Mouse (Mus musculus) megakaryocyte progenitor cell, adult 5-6 weeks (primary cell): ENCODE data around the gene Ttc23. TPM values are rescaled to one million over a fixed set of nuclear protein-coding genes. Genes with fewer than 3 reads are reported as not detected.

ENCODE experiments used
- ATAC-seq: replicated peaks from 2 replicates; pipeline ENCODE4 v1.8.0; 2016; ENCODE audit warnings: mild to moderate bottlenecking, moderate TSS enrichment, inconsistent platforms; ENCODE audit not compliant: poor library complexity
- total RNA-seq, 2 experiments: library from RNA; stranded (forward) in 1 of 2; stranded (reverse) in 1 of 2; fragments of 157-497, 149-512 nt in 1 of 2; fragments of 200-1000 nt in 1 of 2; gene quantifications; 2 replicates each; pipeline versions ENCODE4 v1.2.3 to v1.2.4; 2015 to 2017

The Ttc23 gene
- 0.56 and 1.8 TPM in 2 replicates for total RNA-seq (2015)
- total RNA-seq (2017), result 1.8 and 2.9 TPM in 2 replicates

DNA sequence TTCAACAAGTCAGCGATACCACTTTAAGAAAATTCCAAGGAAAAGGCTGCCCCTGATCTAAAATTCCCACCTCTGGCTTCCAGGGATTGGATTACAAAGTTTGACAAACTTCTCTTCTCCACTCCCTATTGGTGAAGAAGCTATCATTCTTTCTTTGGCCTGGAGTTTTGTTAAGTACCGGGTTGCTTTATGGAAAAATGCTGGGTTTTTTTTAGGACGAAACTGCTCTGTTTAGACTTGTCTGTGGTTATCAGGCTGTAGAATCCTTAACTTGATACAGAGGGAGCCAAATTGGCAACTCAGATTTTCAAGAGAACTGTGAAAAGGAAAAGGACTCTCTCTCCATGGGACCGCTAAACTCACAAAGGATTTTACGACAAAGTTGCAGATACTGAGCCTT lies at the start of gene Ttc23:
Ttc23 (plus strand) TSS at position 134 of the 400 bp plus-strand sequence.
- no peak for ATAC-seq

GRCm38 (mm10) chr7:67598050-67598449 lies 49.2 kb upstream of the Ttc23 start:
- no peak for ATAC-seq

- ATAC-seq, result no peak
Observed at GRCm38 (mm10) chr7:67605114-67605513, 42.1 kb upstream of the Ttc23 start.

- no peak for ATAC-seq
Observed at GRCm38 (mm10) chr7:67606250-67606649, 41.0 kb upstream of the Ttc23 start.

DNA sequence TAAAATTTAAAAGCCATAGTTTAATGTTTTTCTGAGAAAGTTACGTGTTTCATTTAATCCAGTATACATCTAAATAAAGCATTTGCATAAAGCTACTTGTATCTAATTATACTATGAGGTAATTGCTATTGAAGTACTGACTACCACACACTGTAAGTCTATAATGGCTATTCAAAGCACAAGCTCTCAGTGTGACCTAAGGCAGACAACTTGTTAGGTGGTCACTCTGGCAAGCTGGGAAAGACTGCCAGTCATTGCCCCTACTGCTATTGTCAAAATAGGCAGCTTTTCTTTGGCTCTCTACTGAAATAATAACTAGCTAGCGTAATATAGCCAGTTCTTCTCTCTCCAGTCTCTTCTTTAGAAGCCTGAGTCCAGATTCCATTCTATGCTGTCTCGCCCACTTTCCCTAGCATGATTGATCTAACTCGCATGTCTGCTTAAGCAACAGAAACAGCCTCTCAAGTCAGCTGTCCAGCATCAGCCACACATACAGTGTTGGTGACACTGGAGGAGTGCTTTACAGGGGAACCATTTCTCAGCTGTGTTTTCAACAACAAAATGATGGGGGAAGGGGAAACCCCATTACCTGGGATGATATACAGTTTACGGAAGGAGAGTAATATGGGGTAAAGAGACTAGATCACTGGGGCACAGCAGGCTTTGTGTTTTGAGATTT lies 39.4 kb upstream of the Ttc23 start:
- ATAC-seq, result no peak

DNA sequence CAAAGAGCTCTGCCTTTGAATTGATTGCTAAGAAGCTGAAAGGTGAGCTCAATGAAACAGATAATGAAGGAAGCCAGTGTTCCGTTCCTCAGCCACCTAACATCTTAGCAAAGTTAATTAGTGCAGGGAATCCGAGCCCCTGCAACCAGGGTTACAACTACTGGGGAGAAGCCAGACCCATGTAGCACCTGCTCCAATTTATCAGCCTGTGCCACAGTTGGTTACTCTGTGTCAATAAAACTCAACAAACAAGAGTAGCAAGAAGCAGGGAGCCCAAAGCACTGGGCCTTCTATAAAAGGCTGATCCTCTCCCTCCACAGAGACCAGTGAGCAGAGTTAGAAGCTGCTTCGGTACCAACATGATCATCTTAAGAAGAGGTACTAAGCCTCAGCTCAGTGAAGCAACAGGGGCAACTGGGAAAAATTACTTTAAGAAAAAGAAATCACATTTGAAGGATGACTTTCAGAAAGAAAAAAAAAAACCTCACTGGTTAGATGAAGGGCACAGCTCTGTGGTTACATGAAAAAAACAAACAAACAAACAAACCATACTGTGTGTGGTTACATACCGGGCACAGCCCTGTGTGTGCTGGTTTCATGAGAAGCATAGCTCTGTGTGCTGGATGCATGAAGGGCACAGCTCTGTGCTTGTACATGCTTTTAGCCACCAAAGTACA lies 38.7 kb upstream of the Ttc23 start:
- no peak for ATAC-seq

DNA sequence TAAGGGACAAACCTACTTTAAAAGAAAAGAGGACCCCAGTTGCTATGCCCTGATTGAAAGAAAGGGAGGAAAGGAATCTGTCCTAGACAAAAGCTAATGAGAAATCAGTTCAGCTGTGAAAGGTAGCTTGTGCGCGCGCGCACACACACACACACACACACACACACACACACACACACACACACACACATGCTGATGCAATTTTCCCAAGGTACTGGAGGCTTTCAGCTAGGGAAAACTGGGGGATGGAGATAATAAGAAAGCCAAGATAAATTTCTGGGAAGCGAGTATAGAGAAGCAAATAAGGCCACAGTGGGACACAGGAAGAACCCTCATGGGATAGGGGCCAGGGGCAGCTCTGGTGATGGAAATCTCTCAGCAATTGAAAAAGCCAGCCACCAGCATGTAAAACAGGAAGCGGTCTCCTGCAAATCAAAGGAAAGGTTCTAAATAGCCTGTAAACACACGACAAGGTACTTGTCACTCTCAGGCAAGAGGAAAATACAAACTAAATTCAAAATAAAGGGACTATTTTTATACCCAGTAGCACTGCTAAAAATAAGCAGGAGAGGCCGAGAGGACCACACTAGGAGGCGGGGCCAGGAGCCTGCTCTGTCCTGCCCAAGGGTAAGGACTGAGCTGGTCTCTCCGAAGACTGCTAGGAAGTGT lies 33.3 kb upstream of the Ttc23 start:
- ATAC-seq, result no peak

DNA sequence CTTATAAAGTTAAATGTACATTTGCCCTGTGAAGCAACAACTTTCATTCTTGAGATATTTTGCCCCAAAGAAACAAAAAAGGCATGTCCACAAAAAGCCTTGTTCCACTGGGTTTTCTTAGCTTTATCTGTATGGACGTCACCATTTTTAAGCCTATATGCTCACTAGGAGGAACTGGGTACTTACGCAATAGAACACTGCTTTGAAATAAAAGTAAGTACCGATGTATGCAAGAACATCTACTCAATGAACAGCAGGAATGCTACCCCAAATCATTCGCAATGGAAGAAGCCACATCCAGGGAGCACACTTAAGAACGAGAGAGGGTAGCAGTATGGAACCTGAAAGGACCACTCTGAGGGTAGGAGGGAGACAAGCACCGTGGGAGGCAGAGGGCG lies 32.7 kb upstream of the Ttc23 start:
- peak; percentile 46 for ATAC-seq

GRCm38 (mm10) chr7:67616890-67617289 lies 30.3 kb upstream of the Ttc23 start:
- ATAC-seq, result no peak

DNA sequence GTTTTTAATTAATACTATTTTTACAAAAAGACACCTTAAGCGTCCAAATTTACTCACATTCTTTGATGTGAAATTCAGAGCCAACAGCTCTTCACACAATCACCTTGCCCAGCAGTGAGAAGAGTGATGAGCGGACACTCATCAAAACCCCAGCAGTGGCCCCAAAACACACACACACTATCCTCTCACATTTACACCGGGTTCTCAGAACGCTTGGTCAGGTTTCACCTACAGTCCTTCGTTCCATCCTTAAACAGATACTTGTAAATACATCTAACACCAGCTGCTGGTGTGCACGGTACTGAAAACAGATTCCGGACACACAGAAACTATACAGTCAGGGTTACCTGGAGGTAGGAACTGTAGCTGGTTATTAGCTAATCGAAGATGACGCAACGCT lies 29.6 kb upstream of the Ttc23 start:
- no peak for ATAC-seq

DNA sequence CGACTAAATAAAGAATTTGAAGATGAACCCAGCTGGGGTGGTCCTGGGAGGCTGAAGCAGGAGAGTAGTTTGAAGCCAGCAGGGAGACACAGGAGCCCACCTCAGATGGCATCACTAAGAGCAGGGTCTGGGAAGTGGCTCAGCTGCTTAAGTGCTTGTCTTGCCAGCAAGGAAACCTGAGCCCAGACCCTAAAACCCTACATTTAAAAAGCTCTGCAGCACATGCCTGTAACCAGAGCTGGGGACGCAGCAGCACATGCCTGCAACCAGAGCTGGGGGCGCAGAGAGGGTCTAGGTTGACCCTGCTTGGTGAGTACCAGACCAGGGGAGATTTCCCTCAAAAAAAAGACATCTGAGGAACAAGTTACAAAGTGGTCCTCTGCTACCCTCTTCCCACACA lies 28.9 kb upstream of the Ttc23 start:
- ATAC-seq, result no peak

DNA sequence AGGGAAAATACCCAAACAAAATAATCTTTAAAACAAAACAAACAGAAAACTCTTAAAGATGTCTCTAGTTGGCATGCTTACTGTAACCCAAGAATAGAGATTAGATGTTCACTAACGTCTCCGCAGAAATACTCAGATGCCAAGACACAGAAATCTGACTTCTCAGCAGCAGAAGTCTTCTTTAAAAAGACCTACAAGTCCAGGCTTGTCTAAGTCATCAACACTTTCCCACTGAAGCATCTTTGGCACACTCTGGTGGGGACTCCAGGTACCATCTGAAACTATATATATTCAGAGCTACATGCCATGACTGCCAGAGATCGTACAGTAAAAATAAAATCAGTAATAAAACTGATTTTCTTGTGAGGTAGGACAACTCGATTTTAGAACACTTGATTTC lies 27.4 kb upstream of the Ttc23 start:
- ATAC-seq, result no peak

GRCm38 (mm10) chr7:67622151-67622550 lies 25.1 kb upstream of the Ttc23 start:
- no peak for ATAC-seq

- ATAC-seq, result no peak
Observed at GRCm38 (mm10) chr7:67626671-67627070, 20.5 kb upstream of the Ttc23 start.

GRCm38 (mm10) chr7:67629681-67630080 lies 17.5 kb upstream of the Ttc23 start:
- ATAC-seq, result no peak

GRCm38 (mm10) chr7:67630817-67631216 lies 16.4 kb upstream of the Ttc23 start:
- peak; percentile 100 for ATAC-seq

DNA sequence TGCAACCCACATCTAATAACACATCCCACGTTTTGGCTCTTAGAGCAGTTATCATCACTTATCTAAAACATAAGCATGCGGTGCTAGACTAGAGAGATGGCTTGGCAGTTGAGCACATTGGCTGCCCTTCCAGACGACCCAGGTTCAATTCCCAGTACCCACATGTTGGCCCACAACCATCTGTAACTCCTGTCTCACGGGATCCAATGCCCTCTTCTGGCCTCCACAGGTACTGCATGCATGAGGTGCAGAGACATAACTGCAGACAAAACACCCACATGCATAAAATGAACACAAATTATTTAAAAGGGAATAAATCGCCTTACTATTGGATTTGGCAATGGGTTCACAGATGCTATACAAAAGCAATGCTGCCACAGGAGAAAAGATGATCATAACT lies 14.8 kb upstream of the Ttc23 start:
- peak; percentile 41; the same call in 1 of the 2 replicates for ATAC-seq

DNA sequence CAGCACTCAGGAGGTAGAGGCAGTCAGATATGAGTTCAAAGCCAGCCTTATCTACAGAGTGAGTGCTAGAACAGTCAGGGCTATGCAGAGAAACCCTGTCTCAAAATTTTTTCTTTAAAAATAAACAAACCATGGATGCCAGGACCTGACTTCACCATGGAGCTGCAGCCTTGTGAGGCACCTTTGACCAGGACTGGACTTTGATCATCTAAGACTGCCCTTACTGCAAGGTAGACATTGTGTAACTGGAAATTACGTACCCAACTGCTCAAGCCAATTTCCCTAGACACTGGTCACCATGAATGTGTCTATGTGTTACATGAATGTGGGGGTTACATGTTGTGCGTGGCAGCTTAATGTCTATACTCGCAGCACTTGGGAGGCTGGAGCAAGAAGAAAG lies 13.0 kb upstream of the Ttc23 start:
- ATAC-seq, result no peak

GRCm38 (mm10) chr7:67636161-67636560 lies 11.0 kb upstream of the Ttc23 start:
- no peak for ATAC-seq

DNA sequence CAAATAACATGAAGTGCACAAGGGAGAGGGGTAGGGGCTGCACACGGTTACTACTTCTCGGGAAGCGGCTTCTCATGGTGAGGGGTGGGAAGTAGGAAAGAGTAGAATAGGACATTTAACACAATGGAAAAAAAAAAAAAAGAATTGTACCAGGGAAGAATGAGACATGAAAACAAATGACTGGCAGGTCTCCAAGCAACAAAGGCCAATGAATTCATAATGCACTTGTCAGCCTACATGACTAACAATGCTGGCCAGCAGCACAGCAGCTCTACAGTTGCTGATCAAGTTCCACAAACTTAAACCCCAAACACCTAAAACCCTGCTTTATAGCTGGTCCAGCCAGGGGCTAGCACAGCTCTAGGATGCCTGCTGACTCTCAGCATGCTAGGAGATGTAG lies 8.2 kb upstream of the Ttc23 start:
- no peak for ATAC-seq

DNA sequence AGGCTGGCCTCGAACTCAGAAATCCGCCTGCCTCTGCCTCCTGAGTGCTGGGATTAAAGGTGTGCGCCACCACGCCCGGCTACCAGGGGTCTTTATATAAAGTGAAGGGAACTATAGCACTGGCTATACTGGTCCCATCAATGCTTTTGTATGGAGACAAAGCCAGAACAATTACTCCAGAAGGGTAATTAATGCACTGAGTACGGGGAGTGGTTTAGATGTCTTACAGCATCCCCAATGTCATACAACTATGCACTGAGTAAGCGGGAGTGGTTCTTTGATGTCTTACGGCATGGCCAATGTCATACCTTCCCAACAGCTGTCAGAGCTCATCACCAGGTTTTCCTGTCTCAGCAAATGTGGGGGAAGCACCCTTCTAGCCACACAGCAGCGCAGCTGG lies 4.3 kb upstream of the Ttc23 start:
- ATAC-seq, result no peak

GRCm38 (mm10) chr7:67644291-67644690 lies 2.9 kb upstream of the Ttc23 start:
- no peak for ATAC-seq
